16 mouse cellular contexts compared by ENCODE assay signal in the genomic region with DNA sequence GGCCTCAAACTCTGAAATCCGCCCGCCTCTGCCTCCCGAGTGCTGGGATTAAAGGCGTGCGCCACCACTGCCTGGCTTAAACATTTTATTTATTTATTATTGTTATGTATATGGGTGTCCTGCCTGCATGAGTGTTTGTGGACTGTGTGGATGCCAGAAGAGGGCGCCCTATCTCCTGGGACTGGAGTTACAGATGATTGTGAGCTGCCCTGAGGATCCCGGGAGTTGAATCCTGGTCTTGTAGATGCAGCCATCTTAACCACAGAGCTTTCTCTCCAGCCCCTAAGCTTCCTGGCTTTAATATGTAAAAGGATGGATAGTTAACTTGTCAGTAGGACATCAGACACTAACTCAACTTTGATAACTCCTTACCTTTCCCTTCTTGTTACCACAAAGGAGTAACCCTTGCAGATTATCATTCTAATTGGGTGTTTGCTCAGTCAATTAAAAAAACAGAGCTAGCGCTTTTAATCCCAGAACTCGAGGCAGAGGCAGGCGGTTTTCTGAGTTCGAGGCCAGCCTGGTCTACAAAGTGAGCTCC. TPM values are rescaled to one million over a fixed set of nuclear protein-coding genes. Genes with fewer than 3 reads are reported as not detected.
A peak's percentile ranks its signal among the peaks of the same experiment; 100 is the strongest.
DNase-seq lines count a peak whose midpoint lies in the region; ATAC-seq lines count a peak whose summit lies in the region.
"Had no signal": no experiment of that assay in that cellular context is flagged by ENCODE, and none has a peak within 500 bp of the region (broad histone marks: within the 10 kb centered on the region; RNA-seq: fewer than 3 reads in every experiment).

No protein-coding gene starts in this region.

- peak; percentile 28 for DNase-seq in embryo, embryonic 9.5 days (ENCODE audit: extremely low spot score)
- no peak for DNase-seq in embryo, embryonic 10.5 days (ENCODE audit: low spot score)
- DNase-seq in kidney, postnatal 10 days = peak; percentile 15
- DNase-seq in 416B (ENCODE audit: low read depth) = peak; percentile 67
- DNase-seq in ES-CJ7 (ENCODE audit: low read depth, low spot score) = peak; percentile 98
- no peak for DNase-seq in lung, postnatal 10 days
- no peak for DNase-seq in layer of hippocampus, postnatal 14 days (ENCODE audit: low spot score in 2 of 2)
- DNase-seq: cerebellum, adult 9-10 months; heart, postnatal 36 days; liver; right cerebral cortex, postnatal 25 days; thymus, adult 18-20 months had no signal

- H3K9ac ChIP-seq in kidney, embryonic 14.5 days (ENCODE audit: low read depth, low read length) = no peak overlapping the region
- H3K9ac ChIP-seq: lung, embryonic 15.5 days had no signal

- 86% methylated on average over 11 of the region's 11 CpGs for WGBS in kidney, embryonic 14.5 days

- H3K4me1 ChIP-seq in kidney, embryonic 14.5 days (ENCODE audit: control insufficient read depth, insufficient read depth, low read length) = no peaks in the 10 kb centered on the region
- H3K4me1 ChIP-seq: lung, embryonic 15.5 days had no signal

- no peak for ATAC-seq in kidney, embryonic 14.5 days (ENCODE audit: low FRiP score, low TSS enrichment)

- no peak overlapping the region for H3K27ac ChIP-seq in kidney, embryonic 14.5 days (ENCODE audit: low read depth, low read length)
- H3K27ac ChIP-seq: lung, embryonic 15.5 days had no signal

- H3K9me3 ChIP-seq in kidney, embryonic 14.5 days (ENCODE audit: control insufficient read depth, low read length) = no peaks in the 10 kb centered on the region
- H3K9me3 ChIP-seq: lung, embryonic 15.5 days had no signal

- H3K4me2 ChIP-seq in kidney, embryonic 14.5 days (replicated peaks; ENCODE audit: low read depth, low read length) = no peak overlapping the region
- H3K4me2 ChIP-seq: lung, embryonic 15.5 days had no signal

- H3K4me3 ChIP-seq in kidney, embryonic 14.5 days (ENCODE audit: low read length) = no peak overlapping the region
- H3K4me3 ChIP-seq: lung, embryonic 15.5 days had no signal

- no peaks in the 10 kb centered on the region for H3K27me3 ChIP-seq in kidney, embryonic 14.5 days (ENCODE audit: control insufficient read depth, insufficient read depth, low read length)
- H3K27me3 ChIP-seq: CH12.LX; lung, embryonic 15.5 days had no signal

- H3K36me3 ChIP-seq in kidney, embryonic 14.5 days (ENCODE audit: control insufficient read depth, insufficient read depth, low read length) = no peaks in the 10 kb centered on the region
- H3K36me3 ChIP-seq: lung, embryonic 15.5 days had no signal

RNA-seq across cellular contexts. Expression of a gene that starts 52.0 kb away (rescaled TPM):
- polyA plus RNA-seq in kidney, embryonic 14.5 days (2014; fragmentation: Nextera tagmentation; extraction: Ambion mirVana) = not detected in 2 replicates
- 10 to 100 TPM; 90.2 to 98.9 TPM for total RNA-seq in layer of hippocampus, postnatal 14 days (2021)
- total RNA-seq: CH12.LX; granulocyte monocyte progenitor cell, adult 5-6 weeks; heart, postnatal 36 days had no signal

Comparison
In these comparisons a context has a peak if more than half of its experiments do, and no peak if none do; other contexts are left out.
1. DNase-seq: peak in embryo, embryonic 9.5 days (single experiment), kidney, postnatal 10 days (single experiment), 416B (single experiment) and ES-CJ7 (single experiment); none in embryo, embryonic 10.5 days (single experiment), lung, postnatal 10 days (single experiment) and layer of hippocampus, postnatal 14 days (0 of 2).